Mouse (Mus musculus) embryonic fibroblast, embryonic 13.5 days (primary cell): Measurements from ENCODE around the gene Gria4. TPM values are rescaled to one million over a fixed set of nuclear protein-coding genes. Genes with fewer than 3 reads are reported as not detected.

Experiments used
- H3K27ac ChIP-seq: 2 replicates; pipeline ENCODE4 v1.5.1; 2012; ENCODE audit warnings: low read length, control low read depth, inconsistent platforms; ENCODE audit not compliant: insufficient read depth
- H3K4me1 ChIP-seq: 2 replicates; pipeline ENCODE4 v1.6.1; 2011; ENCODE audit warnings: low read length; ENCODE audit not compliant: control insufficient read depth, insufficient read depth
- H3K4me3 ChIP-seq: 2 replicates; pipeline ENCODE4 v1.5.1; 2011; ENCODE audit warnings: mild to moderate bottlenecking, control low read depth, low read length; ENCODE audit not compliant: insufficient read depth
- CTCF ChIP-seq: IDR thresholded peaks from 2 replicates; pipeline ENCODE4 v1.5.1; 2011; ENCODE audit warnings: mild to moderate bottlenecking, control low read depth, low read length, moderate library complexity, borderline replicate concordance; ENCODE audit not compliant: insufficient read depth
- POLR2A ChIP-seq: IDR thresholded peaks from 2 replicates; pipeline ENCODE4 v1.6.1; 2011; ENCODE audit warnings: low read depth, mild to moderate bottlenecking, control low read depth, low read length, moderate library complexity
- polyA plus RNA-seq: library from polyadenylated mRNA; stranded (reverse); fragments of >200 nt; gene quantifications from 2 replicates; pipeline ENCODE4 v1.2.4, GENCODE M21; 2011; ENCODE audit warnings: low read depth; ENCODE audit not compliant: missing spikeins, insufficient read length

Gene Gria4
- polyA plus RNA-seq, 1 experiment = 0.12 TPM

DNA sequence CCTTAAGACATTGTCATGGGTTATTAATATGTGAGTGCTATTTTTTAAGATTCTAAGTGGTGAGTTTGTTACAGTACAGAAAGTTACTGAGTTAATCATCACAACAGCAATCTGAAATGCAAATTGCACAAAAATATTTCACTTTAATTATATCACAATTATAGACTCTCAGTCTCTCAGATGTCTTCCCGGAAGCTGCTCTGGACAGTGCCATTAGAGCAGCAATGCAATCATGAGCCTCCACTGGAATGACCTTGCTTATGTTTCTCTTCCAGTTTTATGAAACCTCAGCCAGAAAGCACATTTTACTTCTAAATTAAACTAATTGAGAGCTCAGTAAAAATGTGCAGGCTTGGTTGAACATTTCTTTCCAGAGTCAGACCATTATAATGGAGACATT is 116.9 kb downstream of the Gria4 start:
- no peak overlapping the region for H3K4me3 ChIP-seq
- H3K27ac ChIP-seq = no peak overlapping the region
- no peak for TF ChIP-seq CTCF
- TF ChIP-seq POLR2A = no peak
- no peaks in the 10 kb centered on the region for H3K4me1 ChIP-seq

DNA sequence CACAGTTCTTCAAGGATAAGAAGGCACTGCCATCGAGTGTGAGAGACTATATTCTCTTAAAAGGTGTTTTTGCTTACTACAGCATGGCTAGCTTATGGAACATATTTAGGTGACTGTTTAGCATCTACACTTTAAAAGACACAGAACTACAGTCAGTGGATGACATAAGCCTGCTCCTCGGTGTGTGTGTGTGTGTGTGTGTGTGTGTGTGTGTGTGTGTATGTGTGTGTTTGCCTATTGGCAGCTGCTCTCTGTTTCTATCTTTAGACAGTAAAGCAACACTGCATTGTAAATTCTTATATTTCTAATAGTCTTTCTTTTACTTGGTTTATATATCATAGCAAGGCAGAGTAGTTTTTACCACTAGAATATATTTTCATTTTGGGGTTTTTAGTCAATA is 130.3 kb downstream of the Gria4 start:
- Histone ChIP-seq H3K4me3 (no peak overlapping the region), H3K4me1 (no peaks in the 10 kb centered on the region), H3K27ac (no peak overlapping the region)
- no peak for TF ChIP-seq POLR2A
- TF ChIP-seq CTCF = no peak

DNA sequence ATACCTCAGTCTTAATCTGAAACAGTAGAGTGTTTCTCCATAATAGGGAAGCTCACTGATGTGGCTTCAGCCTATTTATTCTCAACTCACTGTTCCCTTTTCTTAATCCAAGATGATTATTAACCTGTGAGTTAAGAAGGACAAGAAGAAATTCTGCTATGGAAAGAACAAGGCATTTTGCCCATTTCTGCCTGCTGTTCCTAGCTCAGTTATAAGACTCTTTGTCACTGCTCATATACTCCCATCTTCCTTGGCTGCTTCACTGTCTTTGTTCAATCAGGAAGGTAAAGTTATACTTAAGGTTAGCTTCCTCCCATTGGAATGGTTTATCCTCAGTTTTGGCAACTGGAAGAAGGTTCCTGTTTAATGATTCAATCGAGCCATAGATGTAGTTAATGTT is 133.6 kb downstream of the Gria4 start:
- TF ChIP-seq CTCF (no peak), POLR2A (no peak)
- H3K4me1 ChIP-seq = no peaks in the 10 kb centered on the region
- no peak overlapping the region for H3K27ac ChIP-seq
- H3K4me3 ChIP-seq = no peak overlapping the region

- H3K4me3 ChIP-seq = no peak overlapping the region
- H3K4me1 ChIP-seq = no peaks in the 10 kb centered on the region
- no peak for TF ChIP-seq CTCF
- H3K27ac ChIP-seq = no peak overlapping the region
These were observed 137.1 kb downstream of the Gria4 start for GRCm38 (mm10) chr9:4658951-4659350.

GRCm38 (mm10) chr9:4654333-4654732 is 141.7 kb downstream of the Gria4 start:
- Histone ChIP-seq H3K4me1 (no peaks in the 10 kb centered on the region), H3K27ac (no peak overlapping the region), H3K4me3 (no peak overlapping the region)
- TF ChIP-seq CTCF = no peak
- TF ChIP-seq POLR2A = no peak

DNA sequence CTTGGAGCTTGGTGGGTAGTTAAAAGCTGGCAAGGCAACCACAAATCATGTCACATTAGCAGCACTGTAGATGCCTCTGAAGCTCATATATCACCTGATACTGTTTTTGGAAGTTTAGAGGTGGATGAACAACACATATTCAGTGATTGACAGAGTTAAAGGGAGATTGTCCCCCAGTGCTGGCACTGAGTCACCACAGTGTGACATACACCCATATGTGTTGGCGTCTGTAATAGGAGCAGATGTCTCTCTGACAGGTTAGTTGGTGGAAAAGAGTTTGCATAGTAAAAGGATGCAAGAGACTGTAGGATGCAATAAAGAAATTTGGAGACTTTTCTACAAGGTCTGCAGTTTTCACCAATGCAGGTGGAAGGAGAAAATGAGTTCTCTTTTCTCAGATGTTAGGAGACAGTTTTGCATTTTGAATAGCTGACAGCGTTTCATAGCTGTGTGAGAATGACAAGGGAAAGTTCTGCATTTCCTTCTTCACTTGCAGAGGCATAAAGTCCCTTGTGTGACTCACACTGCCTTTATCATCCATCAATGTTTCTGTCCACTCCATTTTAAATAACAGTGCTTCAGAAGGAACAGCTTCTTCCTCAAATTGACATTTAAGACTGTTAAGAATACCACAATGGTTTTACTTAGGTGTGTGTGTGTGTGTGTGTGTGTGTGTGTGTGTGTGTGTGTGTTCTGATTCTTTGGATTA is 156.7 kb downstream of the Gria4 start:
- Histone ChIP-seq H3K27ac (no peak overlapping the region), H3K4me1 (no peaks in the 10 kb centered on the region), H3K4me3 (no peak overlapping the region)
- TF ChIP-seq POLR2A (no peak), CTCF (no peak)

- TF ChIP-seq CTCF = no peak
- no peak for TF ChIP-seq POLR2A
- Histone ChIP-seq H3K4me3 (no peak overlapping the region), H3K27ac (no peak overlapping the region), H3K4me1 (no peaks in the 10 kb centered on the region)
These were observed 164.1 kb downstream of the Gria4 start for GRCm38 (mm10) chr9:4631910-4632309.

DNA sequence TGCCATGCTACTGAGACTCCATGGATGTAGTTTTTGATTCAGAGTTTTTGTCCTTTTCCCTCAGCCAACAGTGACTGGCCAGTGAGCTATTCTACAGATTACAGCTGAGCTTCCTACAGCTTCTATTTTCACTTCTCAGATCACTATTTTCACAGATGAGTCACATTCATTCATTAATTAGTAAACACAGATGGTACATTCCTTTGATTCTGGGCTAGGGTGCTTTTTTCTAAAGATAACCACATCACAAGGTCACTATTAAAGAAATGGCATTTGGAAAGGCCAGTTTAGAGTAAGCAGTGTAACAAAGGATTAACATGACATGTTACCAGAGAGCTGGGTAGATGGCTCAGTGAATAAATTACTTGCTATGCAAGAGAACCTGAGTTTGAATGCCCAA is 180.7 kb downstream of the Gria4 start:
- Histone ChIP-seq H3K4me3 (no peak overlapping the region), H3K4me1 (no peaks in the 10 kb centered on the region), H3K27ac (no peak overlapping the region)
- TF ChIP-seq CTCF = no peak
- TF ChIP-seq POLR2A = no peak

DNA sequence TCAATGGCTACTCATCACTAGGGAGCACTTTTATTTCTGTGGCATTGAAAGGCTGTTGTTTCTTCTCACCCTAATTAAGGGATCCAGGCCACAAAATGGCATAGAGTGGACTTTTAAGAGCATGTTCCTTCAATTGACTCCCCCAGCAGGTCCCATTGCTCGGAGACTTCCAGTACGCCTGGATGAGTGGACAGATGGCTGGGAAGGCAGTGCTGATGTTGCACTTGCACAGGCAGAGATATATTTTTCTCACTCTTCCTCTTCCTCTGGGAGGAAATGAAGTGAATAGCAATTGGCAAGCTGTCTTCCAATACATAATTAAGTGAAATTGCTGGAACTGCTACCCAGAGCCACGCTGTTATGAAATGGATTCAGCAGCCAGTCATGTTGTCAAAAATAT is 190.7 kb downstream of the Gria4 start:
- Histone ChIP-seq H3K27ac (no peak overlapping the region), H3K4me1 (no peaks in the 10 kb centered on the region), H3K4me3 (no peak overlapping the region)
- no peak for TF ChIP-seq POLR2A
- TF ChIP-seq CTCF = no peak

GRCm38 (mm10) chr9:4604236-4604635 is 191.8 kb downstream of the Gria4 start:
- no peak overlapping the region for H3K4me3 ChIP-seq
- H3K27ac ChIP-seq = no peak overlapping the region
- TF ChIP-seq CTCF = no peak
- no peak for TF ChIP-seq POLR2A
- H3K4me1 ChIP-seq = no peaks in the 10 kb centered on the region

DNA sequence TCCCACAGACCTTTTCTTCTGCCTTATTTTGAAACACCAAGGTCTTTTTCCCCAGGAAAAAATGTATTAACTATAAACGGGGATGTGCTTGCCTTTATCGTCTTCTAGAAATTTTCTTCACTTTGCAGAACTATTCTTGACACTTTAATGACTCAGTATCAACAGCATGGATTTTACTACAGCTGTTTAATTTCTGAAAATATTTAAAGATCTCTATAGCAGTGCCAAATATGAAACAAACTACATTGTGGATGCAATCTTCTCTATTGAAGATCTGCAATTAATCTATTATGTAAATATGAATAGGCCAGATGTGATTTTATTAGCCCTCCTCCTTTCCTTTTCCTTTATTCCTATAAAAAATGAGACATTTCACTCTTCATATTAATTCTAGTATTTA is 194.2 kb downstream of the Gria4 start:
- Histone ChIP-seq H3K4me3 (no peak overlapping the region), H3K27ac (no peak overlapping the region)
- TF ChIP-seq CTCF = no peak
- TF ChIP-seq POLR2A = no peak

More for the DNA sequence above, 194.2 kb downstream of the Gria4 start:
- H3K4me1 ChIP-seq = no peaks in the 10 kb centered on the region
